Mouse (Mus musculus): Measurements from ENCODE around the gene Gm10382.
"Not testable (repeated sequence)": the region's sequence is repeated elsewhere in the genome, so short reads cannot be mapped to it uniquely, and the experiment has no call there.

Gene Gm10382

DNA sequence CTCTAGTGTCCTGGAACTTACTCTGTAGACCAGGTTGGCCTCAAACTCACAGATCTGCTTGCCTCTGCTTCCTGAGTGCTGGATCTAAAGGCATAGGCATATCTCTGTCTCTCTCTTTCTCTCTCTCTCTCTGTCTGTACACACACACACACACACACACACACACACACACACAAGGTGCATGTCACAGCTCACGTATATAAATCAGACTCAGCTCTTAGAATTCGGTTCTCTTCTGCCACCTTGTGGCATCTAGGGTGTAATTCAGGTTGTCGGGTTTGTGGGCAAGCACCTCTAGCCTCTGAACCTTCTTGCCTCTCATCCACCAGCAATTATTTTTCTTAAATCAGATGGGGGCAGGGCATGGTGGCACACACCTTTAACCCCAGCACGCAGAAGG lies 20.6 kb upstream of the Gm10382 start:
- in situ Hi-C loops (cut with MboI, MseI): no loop called here

GRCm38 (mm10) chr5:125370950-125371693 lies 18.0 kb upstream of the Gm10382 start:
- in situ Hi-C loops (cut with MboI, MseI): no loop called here

DNA sequence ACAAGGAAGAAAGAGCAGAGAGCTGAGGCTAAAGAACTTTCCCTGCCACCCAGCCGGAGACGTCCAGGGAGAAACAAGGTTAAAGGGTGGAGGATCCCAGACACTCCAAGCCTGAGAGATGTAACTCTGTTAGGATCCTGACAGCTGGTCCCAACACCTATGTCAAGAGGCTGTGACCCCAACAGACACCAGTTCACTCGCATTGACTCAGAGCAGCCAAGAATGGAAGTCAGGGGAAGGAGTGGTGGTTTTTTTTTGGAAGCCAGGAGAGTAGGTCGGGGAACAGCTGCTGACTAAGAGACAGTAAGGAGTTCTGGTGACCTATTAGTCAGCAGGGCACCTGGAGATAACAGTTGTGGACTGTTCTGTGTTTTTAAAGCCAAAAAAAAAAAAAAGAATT lies 17.1 kb upstream of the Gm10382 start:
- in situ Hi-C loops (cut with MboI, MseI): no loop called here

- in situ Hi-C loops (cut with MboI, MseI): no loop called here
Observed at GRCm38 (mm10) chr5:125375871-125376270, 13.3 kb upstream of the Gm10382 start.

GRCm38 (mm10) chr5:125377214-125377613 lies 11.9 kb upstream of the Gm10382 start:
- in situ Hi-C loops (cut with MboI, MseI): no loop called here

GRCm38 (mm10) chr5:125378919-125379318 lies 10.2 kb upstream of the Gm10382 start:
- in situ Hi-C loops (cut with MboI, MseI): no loop called here

DNA sequence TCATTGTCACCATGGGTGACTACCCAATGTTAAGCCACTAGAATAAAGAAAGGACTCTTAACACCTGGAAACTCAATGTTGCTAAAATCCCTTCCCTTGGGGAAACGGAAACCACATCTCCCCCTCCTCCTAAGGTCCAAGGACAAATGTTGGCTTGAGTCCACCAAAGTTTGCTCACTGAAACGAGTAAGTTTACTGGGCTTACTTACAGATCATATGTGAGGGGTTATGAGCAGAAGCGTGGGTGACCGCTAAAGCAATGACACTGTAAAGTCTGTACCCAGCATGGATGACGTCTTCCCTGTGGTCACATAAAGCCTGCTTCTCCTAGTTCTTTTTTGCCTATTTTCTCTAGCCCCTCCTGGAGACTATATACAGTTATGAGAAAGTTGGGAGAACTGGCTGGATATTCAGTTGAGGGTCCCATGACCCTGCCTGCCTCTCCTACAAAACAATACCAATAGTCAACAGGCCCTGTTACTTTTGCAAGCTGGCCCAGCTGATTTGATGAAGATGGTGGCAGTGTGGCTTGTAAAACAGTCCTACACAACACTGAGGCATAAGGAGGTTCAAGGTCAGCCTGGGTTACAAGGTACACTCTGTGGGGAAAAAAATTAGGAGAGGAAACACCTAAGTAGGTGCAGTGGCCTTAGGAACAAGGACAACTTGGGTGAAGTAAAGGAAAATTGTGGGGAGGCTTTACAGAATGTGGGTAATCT lies 7.0 kb upstream of the Gm10382 start:
- in situ Hi-C loops (cut with MboI, MseI): no loop called here

DNA sequence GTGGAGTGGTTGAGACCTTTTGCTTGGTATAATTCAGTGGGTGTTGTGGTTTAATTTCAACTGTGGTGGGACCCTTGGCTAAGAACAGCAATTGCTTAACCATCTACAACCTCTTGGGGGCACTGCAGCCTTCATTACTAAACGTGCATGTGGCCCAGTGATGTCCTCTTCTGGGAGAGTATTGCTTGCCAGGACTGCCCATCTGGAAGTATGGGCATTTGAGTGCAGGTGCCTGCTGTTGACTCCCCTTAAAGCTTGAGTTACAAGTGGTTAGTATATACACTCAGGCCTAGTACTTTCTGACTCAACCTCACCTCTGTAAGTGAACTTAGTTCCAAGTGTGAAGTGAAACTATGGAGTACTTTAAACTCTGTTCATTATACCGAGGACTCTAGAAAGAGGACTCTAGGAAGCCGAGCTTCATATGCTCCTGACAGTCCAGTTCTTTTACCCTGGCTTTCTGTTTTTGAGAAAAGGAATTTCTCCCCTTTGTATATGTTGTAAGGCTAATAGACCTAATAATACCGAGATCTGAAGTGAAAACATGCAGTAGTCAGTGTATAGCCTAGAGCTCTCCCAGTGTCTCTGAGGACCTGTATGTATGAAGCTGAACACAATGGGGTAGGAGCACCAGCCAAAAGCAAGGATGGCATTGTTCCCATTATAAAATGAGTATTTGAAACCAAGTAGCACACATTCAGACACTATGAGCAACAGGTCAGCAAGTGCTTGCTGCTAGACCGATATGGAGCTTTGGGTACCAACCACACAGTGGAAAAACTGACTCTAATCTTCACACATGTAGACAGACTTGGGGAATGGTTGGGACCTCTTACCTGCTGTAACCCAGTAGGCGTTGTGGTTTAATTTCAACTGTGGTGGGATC lies 6.2 kb upstream of the Gm10382 start:
- in situ Hi-C loops (cut with MboI, MseI): no loop called here

GRCm38 (mm10) chr5:125383637-125384420 lies 5.3 kb upstream of the Gm10382 start:
- in situ Hi-C loops (cut with MboI, MseI): no loop called here

DNA sequence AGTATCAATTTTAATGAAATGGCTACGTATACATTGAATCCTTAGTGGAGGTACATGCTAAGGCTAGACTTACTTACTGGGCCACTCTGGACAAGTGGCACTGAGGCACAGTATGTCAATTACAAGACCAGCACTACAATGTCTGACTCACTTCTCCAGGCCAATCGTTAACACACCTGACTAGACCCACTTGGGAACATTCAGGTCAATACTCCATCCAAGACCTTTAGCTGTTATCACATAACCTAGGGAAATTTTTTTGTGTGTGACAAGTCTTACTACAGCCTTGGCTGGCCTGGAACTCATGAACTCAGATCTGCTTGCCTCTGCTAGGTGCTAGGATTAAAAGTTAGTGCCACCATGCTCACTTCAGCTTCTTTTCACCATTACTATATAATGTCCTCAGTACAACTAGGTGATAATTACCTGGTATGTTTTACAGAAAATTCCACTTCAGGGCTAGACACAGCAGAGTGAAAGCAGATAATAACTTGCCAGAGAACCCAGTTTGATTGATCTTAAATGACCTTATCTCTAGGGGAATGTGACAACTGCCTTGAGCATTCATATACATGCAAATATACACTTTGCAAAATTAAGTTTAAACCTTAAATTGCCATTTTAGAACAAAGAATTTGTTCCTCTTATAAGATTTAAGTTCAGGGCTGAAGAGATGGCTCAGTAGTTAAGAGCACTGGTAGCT lies 4.5 kb upstream of the Gm10382 start:
- in situ Hi-C loops (cut with MboI, MseI): no loop called here

GRCm38 (mm10) chr5:125385215-125385940 lies 3.7 kb upstream of the Gm10382 start:
- in situ Hi-C loops (cut with MboI, MseI): no loop called here

- in situ Hi-C loops (cut with MboI, MseI): not testable (repeated sequence)
Observed at GRCm38 (mm10) chr5:125387295-125387694, 1.8 kb upstream of the Gm10382 start.

- in situ Hi-C loops (cut with MboI, MseI): no loop called here
Observed at GRCm38 (mm10) chr5:125388358-125389092, 597 bp upstream of the Gm10382 start.

DNA sequence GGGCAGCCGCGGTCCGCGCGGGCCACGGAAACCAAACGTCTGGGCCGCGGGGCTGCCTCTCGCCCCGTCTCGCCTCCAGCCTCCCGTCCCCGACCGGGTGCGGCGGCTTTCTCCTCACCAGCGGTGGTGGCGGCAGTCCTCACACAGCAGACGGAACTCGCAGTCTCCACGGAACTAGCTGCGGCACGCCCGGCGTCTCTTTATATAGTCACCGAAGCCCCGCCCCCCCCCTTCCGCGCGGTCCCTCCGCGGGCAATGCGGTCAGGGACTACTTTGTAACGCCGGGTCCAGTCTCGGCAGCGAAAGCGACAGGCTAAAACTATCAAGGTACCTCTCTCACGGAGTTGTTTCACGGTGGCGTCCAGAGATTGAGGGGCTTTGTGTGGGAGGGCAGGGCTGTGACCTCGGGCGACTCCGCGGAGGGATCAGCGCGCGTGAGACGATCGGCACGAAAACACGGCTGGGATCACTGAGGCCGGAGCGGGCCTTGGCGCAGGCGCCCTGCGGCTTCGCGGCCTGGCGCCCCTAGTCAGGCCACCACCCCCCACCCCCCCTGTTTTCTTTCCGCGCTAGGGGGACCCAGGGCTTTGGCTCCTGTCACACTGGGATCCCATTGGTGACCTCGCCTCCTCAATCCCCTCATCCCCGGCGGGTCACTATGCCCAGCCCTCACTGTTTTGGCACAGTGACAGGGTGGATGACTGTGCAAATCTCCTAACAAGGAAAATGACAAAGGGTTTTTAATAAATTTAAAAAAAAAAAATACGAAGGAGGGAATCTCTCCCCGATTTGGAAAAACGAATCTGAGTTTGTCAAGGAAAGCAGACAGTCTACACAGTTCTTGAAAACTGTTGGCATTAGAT lies 688 bp downstream of the Gm10382 start, which contains the start of gene Ubc:
Gene Ubc (minus strand): TSS at position 624 of the 863 bp plus-strand sequence.
- in situ Hi-C loops (cut with MboI, MseI): no loop called here

- in situ Hi-C loops (cut with MboI, MseI): no loop called here
Observed at GRCm38 (mm10) chr5:125390906-125391477, 1.9 kb downstream of the Gm10382 start.

- in situ Hi-C loops (cut with MboI, MseI): no loop called here
Observed at GRCm38 (mm10) chr5:125391609-125392008, 2.5 kb downstream of the Gm10382 start.

DNA sequence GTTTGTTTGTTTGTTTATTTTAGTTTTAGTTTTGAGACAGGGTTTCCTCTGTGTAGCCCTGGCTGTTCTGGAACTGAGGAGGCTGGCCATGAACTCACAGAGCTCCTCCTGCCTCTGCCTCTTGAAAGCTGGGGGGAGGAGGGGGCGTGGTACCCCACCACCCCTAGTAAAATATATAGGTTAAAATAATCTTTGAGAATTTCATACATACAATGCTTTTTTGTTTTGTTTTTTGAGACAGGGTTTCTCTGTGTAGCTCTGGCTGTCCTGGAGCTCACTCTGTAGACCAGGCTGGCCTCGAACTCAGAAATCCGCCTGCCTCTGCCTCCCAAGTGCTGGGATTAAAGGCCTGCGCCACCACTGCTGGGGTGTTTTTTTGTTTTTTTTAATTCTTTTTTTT lies 3.1 kb downstream of the Gm10382 start:
- in situ Hi-C loops (cut with MboI, MseI): not testable (repeated sequence)

DNA sequence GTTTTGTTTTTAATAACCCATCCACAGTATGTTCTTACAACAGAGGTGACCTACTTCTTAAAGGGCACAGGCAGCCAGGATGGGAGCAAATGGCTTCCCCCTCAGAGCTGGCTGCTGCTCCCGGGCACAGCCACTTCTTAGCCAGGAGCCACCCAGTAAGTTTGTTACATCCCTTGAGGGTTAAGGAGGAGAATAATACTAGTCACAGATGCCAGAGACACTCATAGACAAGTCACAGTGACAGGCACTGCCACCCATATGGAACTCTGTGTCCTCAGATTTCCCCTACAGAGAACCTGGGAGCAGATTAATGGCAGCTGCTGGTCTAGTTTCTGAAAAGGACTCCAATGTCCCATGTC lies 3.5 kb downstream of the Gm10382 start:
- in situ Hi-C loops (cut with MboI, MseI): no loop called here
